Mouse (Mus musculus) forelimb bud, embryonic 11.5 days (tissue): ENCODE results near the gene Robo2.

Experiments
- DNase-seq: peaks from one replicate; pipeline ENCODE4 v3.0.0-alpha.2; 2012; ENCODE audit warnings: low read depth, low spot score

The Robo2 gene

GRCm38 (mm10) chr16:74338969-74339630, 72.5 kb downstream of the Robo2 start:
- no peak for DNase-seq

- DNase-seq = no peak
Measured at GRCm38 (mm10) chr16:74321666-74322371, 89.8 kb downstream of the Robo2 start.

DNA sequence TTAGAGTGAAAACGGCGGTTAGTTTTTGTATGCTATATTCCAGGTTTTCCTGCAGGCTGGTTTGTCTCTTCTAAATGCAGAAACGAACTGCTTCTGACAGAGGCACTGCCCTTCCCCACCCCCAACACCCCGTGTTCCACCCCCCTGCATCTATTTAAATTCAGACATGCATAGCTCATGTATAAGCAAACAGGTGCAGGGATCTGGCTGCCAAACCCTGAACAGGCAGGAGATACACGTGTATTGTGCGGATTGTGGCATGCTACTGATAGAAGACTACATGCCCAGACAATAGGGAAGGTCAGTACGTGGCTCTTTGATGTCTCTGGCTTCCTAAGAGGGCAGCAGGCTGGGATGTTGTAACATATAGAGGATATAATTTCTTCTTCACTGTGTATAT, 95.5 kb downstream of the Robo2 start:
- no peak for DNase-seq

DNA sequence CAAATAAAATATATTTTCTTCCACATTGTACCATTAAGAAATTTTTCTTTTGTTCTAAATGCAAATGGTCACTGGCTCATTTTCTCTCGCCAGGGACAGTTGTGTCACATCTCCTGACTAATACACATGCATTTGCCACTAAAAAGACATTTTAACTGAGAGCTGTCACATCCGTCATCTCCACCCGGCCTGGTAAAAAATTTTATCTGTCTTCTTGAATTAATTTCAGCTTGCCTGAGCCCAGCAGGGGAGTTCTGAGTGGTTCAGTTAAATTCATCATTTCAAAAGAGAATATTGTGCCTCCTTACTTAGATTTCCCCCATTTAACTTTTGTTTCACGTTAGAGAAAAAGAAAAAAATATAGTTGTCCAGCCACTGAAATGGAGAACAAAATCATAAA, 98.4 kb downstream of the Robo2 start:
- DNase-seq = no peak

DNA sequence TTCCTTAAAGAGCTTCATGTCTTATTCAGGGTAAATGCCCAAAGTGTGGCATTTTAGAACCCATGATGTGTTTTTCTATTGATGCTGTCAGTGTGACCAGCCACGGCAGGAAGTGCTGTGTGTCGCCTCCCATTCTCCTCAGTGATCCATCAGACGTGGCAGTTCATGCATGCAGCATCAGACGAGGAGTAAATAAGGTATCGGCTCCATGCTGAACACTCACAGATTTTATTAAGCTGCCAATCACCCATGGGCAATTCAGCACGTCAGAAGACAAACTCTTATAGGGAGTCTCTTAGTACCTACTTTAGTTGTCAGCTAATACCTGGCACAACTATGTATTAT, 104.1 kb downstream of the Robo2 start:
- DNase-seq = no peak

GRCm38 (mm10) chr16:74306876-74307542, 104.6 kb downstream of the Robo2 start:
- no peak for DNase-seq

DNA sequence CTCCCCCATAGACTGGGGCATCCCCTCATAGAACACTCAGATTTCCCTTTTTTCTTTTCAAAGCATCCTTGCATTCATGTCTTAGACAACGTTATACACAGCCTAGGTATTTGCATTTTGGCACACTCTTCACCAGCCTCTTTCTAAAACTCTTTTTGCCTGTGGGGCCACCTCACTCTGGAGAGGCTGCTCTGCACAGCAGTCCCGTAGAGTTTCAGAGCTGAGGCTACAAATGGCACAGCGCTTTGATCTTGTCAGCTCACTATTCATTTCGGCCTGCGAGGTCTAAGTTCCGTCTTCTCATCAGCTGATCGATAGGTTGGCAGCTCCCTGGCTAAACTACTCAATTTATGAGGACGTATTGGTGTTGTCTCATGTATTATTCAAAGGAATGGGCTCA, 123.7 kb downstream of the Robo2 start:
- DNase-seq = no peak

DNA sequence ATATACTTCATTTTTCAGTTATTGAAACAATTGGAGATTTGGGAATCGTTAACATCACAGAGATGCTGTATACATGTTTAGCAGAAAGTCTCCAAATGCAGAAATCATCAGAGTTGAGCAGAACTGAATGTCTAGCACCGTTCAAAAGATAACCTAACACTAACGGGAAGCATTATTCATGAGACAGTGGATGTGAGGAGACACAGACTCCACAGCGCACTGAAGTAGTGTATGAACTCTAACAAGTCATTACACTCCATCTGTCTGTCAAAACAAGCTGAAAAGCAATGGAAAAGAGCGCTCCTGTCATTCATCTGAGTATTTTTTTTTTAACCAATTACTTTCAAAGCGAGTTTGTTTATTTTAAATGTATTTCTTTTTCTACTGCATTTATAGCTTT, 129.1 kb downstream of the Robo2 start:
- no peak for DNase-seq

DNA sequence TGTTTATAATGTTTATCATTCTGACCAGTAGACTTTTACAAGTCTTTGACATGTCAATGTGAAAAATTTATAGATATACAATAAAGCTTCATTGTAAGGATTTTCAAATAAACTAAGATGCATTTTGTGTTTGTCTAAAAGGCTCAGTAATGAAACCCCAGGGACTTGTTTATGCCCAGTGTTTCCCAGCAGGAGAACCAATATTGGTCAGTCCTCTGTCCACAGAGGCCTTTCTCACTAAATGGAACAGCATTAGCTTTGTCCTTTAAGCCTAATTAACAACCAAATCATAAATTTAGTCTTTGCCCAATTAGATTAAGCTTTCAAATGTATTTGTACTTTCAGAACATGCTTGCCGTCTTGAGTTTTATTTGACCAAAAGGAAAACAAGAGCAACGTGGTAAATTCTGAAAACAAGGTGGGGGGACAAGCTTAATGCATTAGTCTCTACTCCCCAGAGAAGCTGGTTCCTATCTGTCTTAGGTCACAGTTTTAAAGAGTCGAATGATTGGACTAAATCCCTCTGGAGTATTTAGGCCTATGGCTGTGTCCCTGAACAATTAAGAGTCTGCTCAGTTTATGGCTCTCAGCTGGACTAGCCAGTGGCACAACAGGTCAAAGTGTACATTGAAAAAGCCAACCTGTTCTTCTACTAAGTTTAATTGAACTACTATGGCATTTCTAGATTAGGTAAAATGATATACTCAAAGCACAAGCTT, 134.6 kb downstream of the Robo2 start:
- peak; percentile 58 for DNase-seq

DNA sequence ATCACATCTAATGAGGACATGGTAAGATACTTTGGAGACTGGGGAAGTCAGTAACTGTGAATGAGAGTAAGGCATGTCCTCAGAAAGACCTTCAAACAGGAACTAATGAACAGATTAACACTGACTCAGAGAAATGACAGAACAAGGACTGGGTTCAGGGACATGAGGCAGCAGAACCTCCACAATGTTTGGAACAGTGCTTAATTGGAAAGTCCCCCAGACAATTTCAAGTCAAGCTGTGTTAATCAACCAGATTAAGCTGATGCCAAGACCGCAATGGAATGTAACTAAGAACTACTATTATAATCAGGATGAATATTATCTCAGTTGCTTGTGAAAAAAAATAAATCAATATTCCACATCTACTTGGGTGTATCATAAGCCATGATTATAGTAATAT, 137.0 kb downstream of the Robo2 start:
- DNase-seq = no peak

- no peak for DNase-seq
Measured at GRCm38 (mm10) chr16:74272993-74273392, 138.6 kb downstream of the Robo2 start.

GRCm38 (mm10) chr16:74258241-74258640, 153.4 kb downstream of the Robo2 start:
- DNase-seq = no peak

- no peak for DNase-seq
Measured at GRCm38 (mm10) chr16:74244452-74244851, 167.2 kb downstream of the Robo2 start.

GRCm38 (mm10) chr16:74241534-74241933, 170.1 kb downstream of the Robo2 start:
- DNase-seq = no peak

DNA sequence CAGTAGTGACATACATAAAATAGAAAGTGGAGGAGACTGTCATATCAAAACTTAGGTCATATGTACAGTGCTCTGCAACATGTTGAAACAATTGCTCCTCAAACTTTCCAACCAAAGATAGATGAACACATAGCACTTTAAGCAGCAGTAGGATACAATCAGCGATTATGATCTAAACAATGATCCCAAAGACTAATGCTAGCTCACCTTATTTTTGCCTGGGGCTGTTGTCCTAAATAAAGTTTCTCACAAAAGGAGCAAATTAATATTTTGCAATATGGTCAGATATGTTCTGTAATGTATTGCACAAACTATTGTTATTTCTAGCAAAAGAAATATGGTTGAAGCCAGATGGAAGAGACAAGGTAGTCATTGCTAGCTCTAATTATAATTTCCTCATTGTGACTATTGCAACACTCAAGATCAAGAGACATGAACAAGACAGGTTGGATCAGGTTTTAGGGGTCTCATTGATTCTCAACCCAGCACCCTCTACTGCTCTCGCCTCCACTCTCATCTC, 174.2 kb downstream of the Robo2 start:
- no peak for DNase-seq

DNA sequence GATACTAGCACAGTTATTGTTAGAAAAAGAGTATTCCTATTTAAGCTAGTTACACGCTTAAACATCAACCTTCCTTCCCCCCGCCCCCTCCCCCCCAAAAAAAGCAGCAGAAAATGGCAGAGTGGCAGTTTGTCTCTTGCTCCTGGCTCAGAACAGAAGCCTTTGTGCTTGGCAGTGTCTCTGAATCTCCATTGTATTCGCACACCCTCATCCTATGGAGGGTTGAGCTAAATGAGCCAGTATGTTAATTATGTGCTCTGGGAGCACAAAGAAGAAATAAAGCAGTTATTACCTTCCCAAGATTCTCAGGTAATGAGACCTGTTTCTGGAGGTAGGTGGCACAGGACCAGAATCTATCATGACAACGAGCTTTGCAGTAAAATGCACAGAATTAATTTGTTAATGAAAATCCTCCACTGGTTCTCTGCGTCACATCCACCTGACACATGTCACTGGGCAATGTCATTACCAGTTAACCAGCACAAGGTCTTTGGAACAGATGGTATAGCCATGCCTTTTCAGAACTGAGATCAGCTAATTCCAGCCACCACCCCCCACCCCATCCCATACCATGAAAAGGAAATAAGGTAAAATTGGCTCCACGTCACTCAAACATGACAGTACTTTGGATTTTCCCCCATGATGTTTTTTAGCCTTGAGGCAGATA, 177.1 kb downstream of the Robo2 start:
- DNase-seq = no peak

DNA sequence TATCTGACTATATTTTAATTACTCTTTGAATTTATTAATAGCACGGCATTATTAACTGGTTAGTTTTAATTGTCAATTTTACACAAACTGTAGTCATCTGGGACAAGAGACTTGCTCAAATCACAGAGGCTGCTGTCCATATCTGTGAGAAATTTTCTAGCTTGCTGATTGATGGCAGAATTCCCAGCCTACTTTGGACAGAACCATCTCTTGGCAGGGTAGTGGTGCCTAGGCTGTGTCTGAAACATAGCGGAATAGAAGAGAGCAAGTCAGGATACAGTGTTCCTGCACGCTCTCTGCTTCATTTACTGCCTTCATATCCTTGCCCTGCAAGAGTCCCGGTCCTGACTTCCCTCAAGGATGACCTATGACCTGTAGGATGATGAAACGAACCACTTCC, 178.0 kb downstream of the Robo2 start:
- DNase-seq = no peak

GRCm38 (mm10) chr16:74227285-74227684, 184.3 kb downstream of the Robo2 start:
- no peak for DNase-seq

GRCm38 (mm10) chr16:74225423-74226272, 186.0 kb downstream of the Robo2 start:
- DNase-seq = no peak

DNA sequence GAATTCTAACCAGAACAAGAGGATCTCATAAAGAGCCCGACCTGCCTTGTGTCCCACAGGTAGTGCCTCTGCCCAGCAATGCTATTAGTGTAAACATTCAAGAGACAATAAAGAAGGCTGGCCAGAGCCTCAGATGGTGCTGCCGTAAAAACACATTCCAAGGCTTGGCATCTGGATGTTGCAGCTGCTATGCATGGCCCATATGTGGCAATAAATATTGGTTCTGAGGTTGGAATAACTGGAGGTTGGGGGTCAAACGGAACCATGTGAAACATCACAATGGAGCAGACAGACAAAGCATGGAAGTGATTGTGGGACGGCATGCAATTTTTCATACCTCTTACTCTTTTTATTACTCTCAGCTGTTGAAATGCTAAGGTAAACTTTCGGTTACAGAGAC, 189.1 kb downstream of the Robo2 start:
- DNase-seq = peak; percentile 79
